Mouse (Mus musculus) liver, embryonic 14.5 days (tissue): ENCODE data around the gene Trmt13. TPM values are rescaled to one million over a fixed set of nuclear protein-coding genes. Genes with fewer than 3 reads are reported as not detected.
"Not testable (repeated sequence)": the region's sequence is repeated elsewhere in the genome, so short reads cannot be mapped to it uniquely, and the experiment has no call there.

Experiments
- ATAC-seq: fragments of 200-750 bp; cut with Nextera tagmentation; 2 replicates; pipeline ENCODE4 v1.8.0; 2017; ENCODE audit warnings: moderate number of reproducible peaks, mild to moderate bottlenecking, moderate library complexity; ENCODE audit not compliant: insufficient read depth
- DNase-seq, 3 experiments: peaks; one replicate each; pipeline ENCODE4 v3.0.0-alpha.2; 2012 to 2013; ENCODE audit warnings: low read depth in 3 of 3, low spot score in 3 of 3
- H3K27ac ChIP-seq: fragments of 300-500 bp; sonication (generic); 2 replicates; pipeline ENCODE4 v1.5.1; 2014; ENCODE audit warnings: moderate library complexity, mild to moderate bottlenecking, control low read depth, inconsistent platforms
- H3K27me3 ChIP-seq: fragments of 300-500 bp; sonication (generic); 2 replicates; pipeline ENCODE4 v1.6.1; 2014; ENCODE audit warnings: mild to moderate bottlenecking, low read length, moderate library complexity; ENCODE audit not compliant: control insufficient read depth, insufficient read depth
- H3K36me3 ChIP-seq: fragments of 300-500 bp; sonication (generic); replicated peaks from 2 replicates; pipeline ENCODE4 v1.6.1; 2014; ENCODE audit warnings: low read depth; ENCODE audit not compliant: control insufficient read depth, insufficient read depth
- H3K4me1 ChIP-seq, 2 experiments: fragments of 200-500 bp in 1 of 2; fragments of 300-500 bp in 1 of 2; sonication (generic) in 1 of 2; replicated peaks; 2 replicates each; pipeline ENCODE4 v1.6.1; 2012 to 2014; ENCODE audit warnings: antibody characterized with exemption in 1 of 2, inconsistent platforms in 1 of 2, low read length in 1 of 2; ENCODE audit not compliant: control insufficient read depth in 2 of 2, insufficient read depth in 2 of 2
- H3K4me2 ChIP-seq: fragments of 300-500 bp; sonication (generic); 2 replicates; pipeline ENCODE4 v1.6.1; 2014; ENCODE audit warnings: low read depth, mild to moderate bottlenecking, control low read depth, moderate library complexity
- H3K4me3 ChIP-seq, 2 experiments: fragments of 200-500 bp in 1 of 2; fragments of 300-500 bp in 1 of 2; sonication (generic) in 1 of 2; 2 replicates each; pipeline ENCODE4 v1.5.1; 2012 to 2014; ENCODE audit warnings: low read depth in 2 of 2, low read length in 2 of 2, mild to moderate bottlenecking in 2 of 2, control low read depth in 1 of 2, inconsistent platforms in 1 of 2, moderate library complexity in 1 of 2; ENCODE audit not compliant: insufficient read depth in 1 of 2
- H3K9ac ChIP-seq: fragments of 300-500 bp; sonication (generic); replicated peaks from 2 replicates; pipeline ENCODE4 v1.6.1; 2014; ENCODE audit warnings: mild to moderate bottlenecking, control low read depth, moderate library complexity
- H3K9me3 ChIP-seq: fragments of 300-500 bp; sonication (generic); 2 replicates; pipeline ENCODE4 v1.6.1; 2016; ENCODE audit warnings: low read length, mixed read lengths; ENCODE audit not compliant: control insufficient read depth
- CTCF ChIP-seq: IDR thresholded peaks from 2 replicates; pipeline ENCODE4 v1.5.1; 2016; ENCODE audit warnings: antibody characterized with exemption, low read depth, control low read depth
- EP300 ChIP-seq: IDR thresholded peaks from 2 replicates; pipeline ENCODE4 v1.6.1; 2016; ENCODE audit warnings: antibody characterized with exemption, low read depth
- WGBS: fragments of 180-500 bp; shearing (Covaris S2); extraction: QIAGEN DNeasy Blood & Tissue Kit; methylation state at CpG from one replicate; pipeline ENCODE4 v1.1.7; 2014; ENCODE audit not compliant: insufficient replicate concordance; 5-methylcytosine and 5-hydroxymethylcytosine counted together
- polyA plus RNA-seq, 2 experiments: library from polyadenylated mRNA; depleted of rRNA in 1 of 2; stranded (reverse) in 1 of 2; unstranded in 1 of 2; fragments of >200 nt; fragmentation: Nextera tagmentation in 1 of 2; extraction: Ambion mirVana in 1 of 2; gene quantifications; 2 replicates each; pipeline versions ENCODE4 v1.2.1 to v1.2.3; 2012 to 2014

Trmt13 gene
- polyA plus RNA-seq, 2 experiments, result 7.3 to 7.8 TPM

DNA sequence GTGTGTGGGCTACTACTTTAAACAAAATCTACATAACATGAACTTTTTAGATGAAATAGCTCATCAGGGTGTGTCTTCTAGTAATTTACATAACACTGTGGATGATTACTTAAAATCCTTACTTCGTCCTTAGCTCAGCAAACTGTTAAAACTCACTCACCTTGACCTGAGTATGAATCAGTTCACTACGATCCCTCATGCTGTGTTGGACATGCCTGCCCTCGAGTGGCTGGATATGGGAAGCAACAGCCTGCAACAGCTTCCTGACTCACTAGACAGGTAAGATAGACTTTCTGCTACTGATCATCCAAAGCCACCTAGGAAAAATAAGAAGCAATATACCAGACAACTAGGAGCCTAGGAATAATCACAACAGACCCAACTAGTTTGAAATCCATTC is 37.1 kb downstream of the Trmt13 start:
- no peak for ATAC-seq
- TF ChIP-seq EP300 (no peak), CTCF (peak; percentile 66)
- H3K27ac ChIP-seq, result no peak overlapping the region

GRCm38 (mm10) chr3:116570628-116571027 is 43.8 kb downstream of the Trmt13 start:
- WGBS, result 13% methylated on average over 2 of the region's 2 CpGs
- TF ChIP-seq CTCF (no peak), EP300 (no peak)

More for the DNA sequence above, 37.1 kb downstream of the Trmt13 start:
- no peak for DNase-seq
- Histone ChIP-seq H3K9me3 (no peaks in the 10 kb centered on the region), H3K4me2 (no peak overlapping the region), H3K36me3 (peaks cover 17% of the 10 kb centered on the region), H3K27me3 (no peaks in the 10 kb centered on the region), H3K9ac (no peak overlapping the region), H3K4me1 (no peaks in the 10 kb centered on the region), H3K4me3 (no peak overlapping the region)
- 37% methylated on average over 3 of the region's 3 CpGs for WGBS

DNA sequence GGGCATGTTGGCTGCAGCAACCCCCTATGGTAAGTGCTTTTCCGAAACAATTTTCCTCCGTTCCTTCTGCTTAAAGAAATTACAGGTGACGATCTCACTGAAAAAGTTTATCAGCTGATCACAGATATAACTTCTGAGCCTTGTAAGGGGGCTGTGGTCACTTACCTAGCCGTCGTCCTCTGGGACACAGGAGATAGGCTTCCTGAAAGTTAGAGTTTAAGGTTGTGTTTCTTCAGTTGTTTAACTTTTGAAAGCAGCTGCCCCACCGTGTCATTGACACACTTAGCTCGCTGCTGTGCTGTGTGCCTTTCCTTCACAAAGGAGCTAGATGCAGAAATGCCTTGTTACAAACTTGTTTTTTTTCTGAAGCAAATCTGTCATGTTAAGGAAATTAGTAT is 51.3 kb downstream of the Trmt13 start:
- Histone ChIP-seq H3K9ac (peak overlapping the region; percentile 86), H3K4me1 (peaks cover 8 to 21% of the 10 kb centered on the region in 2 experiments), H3K36me3 (no peaks in the 10 kb centered on the region), H3K27me3 (no peaks in the 10 kb centered on the region), H3K4me3 (peak overlapping the region; percentile 72), H3K4me2 (peak overlapping the region; percentile 92), H3K27ac (peak overlapping the region; percentile 96), H3K9me3 (peaks cover 3% of the 10 kb centered on the region)
- 9% methylated on average over 7 of the region's 7 CpGs for WGBS
- DNase-seq (no peak), ATAC-seq (peak; percentile 69)
- no peak for TF ChIP-seq CTCF
- no peak for TF ChIP-seq EP300

More at GRCm38 (mm10) chr3:116570628-116571027, 43.8 kb downstream of the Trmt13 start:
- Histone ChIP-seq H3K27ac (no peak overlapping the region), H3K4me1 (0 out of 4 replicates have a peak, but pooled peaks cover 0 to 2% of the 10 kb centered on the region in 2 experiments), H3K27me3 (no peaks in the 10 kb centered on the region), H3K36me3 (no peaks in the 10 kb centered on the region), H3K4me3 (no peak overlapping the region), H3K4me2 (no peak overlapping the region), H3K9ac (no peak overlapping the region), H3K9me3 (peaks cover 3% of the 10 kb centered on the region)
- DNase-seq (no peak), ATAC-seq (no peak)

DNA sequence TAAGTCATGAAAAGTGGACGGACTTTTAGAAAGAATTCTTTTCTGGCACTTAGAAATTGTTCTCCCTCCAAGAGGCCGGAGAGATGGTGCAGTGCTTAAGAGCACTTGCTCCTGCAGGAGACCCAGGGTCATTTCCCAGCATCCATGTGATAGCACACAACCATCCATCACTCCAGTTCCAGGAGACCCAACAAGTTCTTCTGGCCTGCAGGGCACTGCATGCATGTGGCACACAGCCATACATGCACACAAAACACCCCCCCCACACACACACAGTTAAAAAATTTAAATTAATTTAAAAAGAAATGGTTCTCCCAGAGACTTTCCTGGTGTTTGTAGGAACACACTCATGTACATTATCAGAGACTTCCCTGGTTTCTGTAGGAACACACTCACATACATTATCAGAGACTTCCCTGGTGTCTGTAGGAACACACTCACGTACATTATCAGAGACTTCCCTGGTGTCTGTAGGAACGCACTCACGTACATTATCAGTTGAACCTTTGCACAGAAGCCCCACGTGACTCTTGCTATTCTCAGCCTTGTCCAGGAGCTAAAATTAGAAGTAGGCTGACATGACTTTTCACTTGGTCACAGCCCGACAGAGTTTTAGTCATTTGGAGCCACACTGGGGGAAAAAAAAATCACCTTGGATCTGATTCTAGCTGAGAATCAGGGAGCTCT is 51.8 kb downstream of the Trmt13 start, which contains the start of gene Lrrc39:
TSS of gene Lrrc39 (plus strand) at position 566 of the 687 bp plus-strand sequence.
- ATAC-seq (peak; percentile 99), DNase-seq (peak; percentile 89 to 91 (median 90))
- Histone ChIP-seq H3K27me3 (no peaks in the 10 kb centered on the region), H3K4me3 (peak within 1 kb of the TSS; percentile 72), H3K4me2 (peak within 1 kb of the TSS; percentile 92), H3K36me3 (no peaks in the 10 kb centered on the region), H3K9ac (peak within 1 kb of the TSS; percentile 86), H3K4me1 (peaks cover 8 to 21% of the 10 kb centered on the region in 2 experiments), H3K27ac (peak within 1 kb of the TSS; percentile 96), H3K9me3 (peaks cover 3% of the 10 kb centered on the region)
- WGBS, result 22% methylated on average over 7 of the region's 7 CpGs
- TF ChIP-seq EP300 (peak; percentile 94), CTCF (no peak)

GRCm38 (mm10) chr3:116561315-116561714 is 53.1 kb downstream of the Trmt13 start:
- not testable (repeated sequence) for H3K36me3 ChIP-seq, H3K9ac ChIP-seq, ATAC-seq, DNase-seq, H3K27ac ChIP-seq, H3K4me2 ChIP-seq, H3K27me3 ChIP-seq, H3K9me3 ChIP-seq, H3K4me3 ChIP-seq
- peaks cover 8 to 21% of the 10 kb centered on the region in 2 experiments for H3K4me1 ChIP-seq
- 92% methylated on average over 13 of the region's 14 CpGs for WGBS
